Mouse (Mus musculus): ENCODE results near the gene Gm4131.

DNA sequence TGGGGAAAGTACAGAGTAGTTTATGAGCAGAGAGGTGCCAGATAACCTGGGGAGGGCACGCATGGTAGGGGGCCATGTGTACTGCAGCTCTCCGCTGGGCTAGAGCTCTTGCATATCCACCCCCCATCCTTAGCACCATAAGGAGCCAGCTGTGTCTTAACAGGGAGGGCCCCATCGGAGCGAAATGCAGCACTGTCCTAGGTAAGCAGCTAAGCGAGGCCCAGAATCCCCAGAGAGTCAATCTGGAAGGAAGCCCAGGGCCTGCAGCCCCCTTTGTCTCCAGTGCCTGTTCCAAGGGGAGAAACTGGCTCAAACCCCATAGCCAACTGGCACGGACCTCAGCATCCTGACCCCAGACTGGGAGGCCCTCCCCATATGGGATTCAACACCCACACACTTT lies 87.3 kb downstream of the Gm4131 start:
- TF ChIP-seq CTCF (conservative IDR thresholded peaks at IDR 0.05; ENCODE audit: low read length) (no peak), NANOG (IDR thresholded peaks at IDR 0.05; ENCODE audit: borderline replicate concordance, low read length) (no peak)

Measured in E14TG2a.4 (cell line).